Comparison of ENCODE assay signal across 12 mouse cellular contexts in the genomic region with DNA sequence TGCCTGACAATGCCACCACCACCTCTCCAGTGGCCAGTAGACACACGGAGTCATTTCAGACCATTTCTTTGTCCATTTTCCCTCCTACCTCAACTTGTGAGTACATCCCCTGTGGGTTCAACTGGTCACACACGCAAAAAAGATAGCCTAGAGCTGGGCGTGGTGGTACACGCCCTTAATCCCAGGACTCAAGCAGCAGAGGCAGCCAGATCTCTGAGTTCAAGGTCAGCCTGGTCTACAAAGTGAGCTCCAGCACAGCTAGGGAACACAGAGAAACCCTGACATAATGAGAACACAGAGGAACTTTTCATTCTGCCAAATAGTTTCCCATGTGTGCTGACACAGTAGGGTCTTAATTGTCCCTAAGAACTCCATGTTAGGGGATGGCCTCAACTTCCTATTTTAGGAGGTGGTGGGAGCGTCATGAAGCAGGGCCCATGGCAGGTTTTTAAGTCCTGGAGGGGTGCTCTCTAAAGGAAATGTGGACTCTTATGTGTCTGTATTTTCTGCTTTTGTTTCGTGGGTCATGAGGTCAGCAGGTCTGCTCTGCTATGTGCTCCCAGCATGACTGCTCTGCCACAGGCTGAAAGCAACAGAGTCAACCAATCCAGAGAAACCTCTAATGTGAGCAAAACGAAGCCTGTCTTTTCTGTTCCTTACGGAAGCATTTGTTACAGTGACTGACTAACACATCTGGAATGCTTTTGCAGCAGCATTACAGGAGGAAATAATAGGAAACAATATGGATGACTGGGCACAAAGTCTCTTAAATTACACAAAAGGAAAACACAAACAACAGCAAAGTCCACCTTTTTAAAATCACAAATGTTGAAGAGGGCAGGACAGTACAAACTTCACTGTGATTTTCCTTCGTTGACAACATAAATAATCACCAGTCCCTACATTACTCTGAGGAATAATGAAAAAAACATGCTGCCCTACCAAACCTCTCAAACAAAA.
DNase-seq lines count a peak whose midpoint lies in the region; ATAC-seq lines count a peak whose summit lies in the region.
"Had no signal": no experiment of that assay in that cellular context is flagged by ENCODE, and none has a peak within 500 bp of the region (broad histone marks: within the 10 kb centered on the region; RNA-seq: fewer than 3 reads in every experiment).

No protein-coding gene starts in this region.

- H3K4me3 ChIP-seq in forebrain, embryonic 10.5 days, result no peak overlapping the region
- no peak overlapping the region for H3K4me3 ChIP-seq in forebrain, embryonic 12.5 days (replicated peaks)
- no peak overlapping the region for H3K4me3 ChIP-seq in embryonic facial prominence, embryonic 14.5 days (ENCODE audit: low read depth, low read length)
- no peak overlapping the region for H3K4me3 ChIP-seq in limb, embryonic 15.5 days
- no peak overlapping the region for H3K4me3 ChIP-seq in midbrain, embryonic 15.5 days

- H3K9me3 ChIP-seq in forebrain, embryonic 10.5 days, result no peaks in the 10 kb centered on the region
- H3K9me3 ChIP-seq in forebrain, embryonic 12.5 days, result no peaks in the 10 kb centered on the region
- no peaks in the 10 kb centered on the region for H3K9me3 ChIP-seq in embryonic facial prominence, embryonic 14.5 days (ENCODE audit: control insufficient read depth, low read length)
- no peaks in the 10 kb centered on the region for H3K9me3 ChIP-seq in limb, embryonic 15.5 days
- H3K9me3 ChIP-seq in midbrain, embryonic 15.5 days, result no peaks in the 10 kb centered on the region

- no peak for ATAC-seq in forebrain, embryonic 12.5 days (ENCODE audit: low FRiP score)
- ATAC-seq in embryonic facial prominence, embryonic 14.5 days (ENCODE audit: low read depth), result peak; percentile 50; the same call in 1 of the 2 replicates
- 0 out of 2 replicates have a peak, but pooled peaks have one; percentile 22 for ATAC-seq in limb, embryonic 15.5 days (ENCODE audit: insufficient number of reproducible peaks, low FRiP score, low TSS enrichment, low read depth)
- ATAC-seq in midbrain, embryonic 15.5 days (replicated peaks), result no peak
- ATAC-seq: liver, postnatal 0 days had no signal

- no peak overlapping the region for H3K9ac ChIP-seq in forebrain, embryonic 12.5 days
- no peak overlapping the region for H3K9ac ChIP-seq in embryonic facial prominence, embryonic 14.5 days (ENCODE audit: low read depth, low read length)
- no peak overlapping the region for H3K9ac ChIP-seq in limb, embryonic 15.5 days
- no peak overlapping the region for H3K9ac ChIP-seq in midbrain, embryonic 15.5 days
- H3K9ac ChIP-seq: liver, postnatal 0 days had no signal

- no peak for DNase-seq in forebrain, embryonic 10.5 days (ENCODE audit: extremely low spot score, low spot score)
- peak; percentile 56 for DNase-seq in Muller cell, postnatal 12 days (ENCODE audit: inconsistent ontology term)
- peak; percentile 57 for DNase-seq in embryonic facial prominence, embryonic 14.5 days (ENCODE audit: low spot score)
- no peak for DNase-seq in thymus, postnatal 0 days (ENCODE audit: low spot score)
- no peak for DNase-seq in cerebellum, postnatal 14 days
- DNase-seq: cerebellum, postnatal 25 days; liver, postnatal 0 days; thymus, postnatal 14 days had no signal

- H3K4me2 ChIP-seq in forebrain, embryonic 12.5 days, result no peak overlapping the region
- no peak overlapping the region for H3K4me2 ChIP-seq in embryonic facial prominence, embryonic 14.5 days (ENCODE audit: low read depth, low read length)
- no peak overlapping the region for H3K4me2 ChIP-seq in limb, embryonic 15.5 days
- H3K4me2 ChIP-seq in midbrain, embryonic 15.5 days, result no peak overlapping the region
- H3K4me2 ChIP-seq: heart, embryonic 11.5 days had no signal

- WGBS in forebrain, embryonic 10.5 days, result 51% methylated on average over 9 of the region's 9 CpGs
- 52% methylated on average over 9 of the region's 9 CpGs for WGBS in forebrain, embryonic 12.5 days
- 47% methylated on average over 9 of the region's 9 CpGs for WGBS in embryonic facial prominence, embryonic 14.5 days
- WGBS in limb, embryonic 15.5 days, result 48% methylated on average over 9 of the region's 9 CpGs
- WGBS in midbrain, embryonic 15.5 days, result 57% methylated on average over 9 of the region's 9 CpGs

- H3K36me3 ChIP-seq in forebrain, embryonic 10.5 days (replicated peaks), result peaks cover 18% of the 10 kb centered on the region
- H3K36me3 ChIP-seq in forebrain, embryonic 12.5 days (replicated peaks), result peaks cover 7% of the 10 kb centered on the region; the same call in 1 of the 2 replicates
- H3K36me3 ChIP-seq in embryonic facial prominence, embryonic 14.5 days (ENCODE audit: control insufficient read depth, insufficient read depth, low read length), result 0 out of 2 replicates have a peak, but pooled peaks cover 7% of the 10 kb centered on the region
- peaks cover 8% of the 10 kb centered on the region; the same call in 1 of the 2 replicates for H3K36me3 ChIP-seq in limb, embryonic 15.5 days
- H3K36me3 ChIP-seq in midbrain, embryonic 15.5 days (replicated peaks), result no peaks in the 10 kb centered on the region

- H3K4me1 ChIP-seq in forebrain, embryonic 10.5 days, result peaks cover 31% of the 10 kb centered on the region
- peaks cover 8% of the 10 kb centered on the region; the same call in 1 of the 2 replicates for H3K4me1 ChIP-seq in forebrain, embryonic 12.5 days
- peaks cover 9% of the 10 kb centered on the region for H3K4me1 ChIP-seq in embryonic facial prominence, embryonic 14.5 days (ENCODE audit: control insufficient read depth, insufficient read depth, low read length)
- H3K4me1 ChIP-seq in limb, embryonic 15.5 days, result 0 out of 2 replicates have a peak, but pooled peaks cover 7% of the 10 kb centered on the region
- H3K4me1 ChIP-seq in midbrain, embryonic 15.5 days, result 0 out of 2 replicates have a peak, but pooled peaks cover 3% of the 10 kb centered on the region

- no peaks in the 10 kb centered on the region for H3K27me3 ChIP-seq in forebrain, embryonic 10.5 days (ENCODE audit: poor library complexity, severe bottlenecking)
- H3K27me3 ChIP-seq in forebrain, embryonic 12.5 days, result no peaks in the 10 kb centered on the region
- H3K27me3 ChIP-seq in embryonic facial prominence, embryonic 14.5 days (replicated peaks; ENCODE audit: control insufficient read depth, insufficient read depth, low read length), result no peaks in the 10 kb centered on the region
- H3K27me3 ChIP-seq in limb, embryonic 15.5 days, result no peaks in the 10 kb centered on the region
- no peaks in the 10 kb centered on the region for H3K27me3 ChIP-seq in midbrain, embryonic 15.5 days (replicated peaks)

- 0 out of 2 replicates have a peak overlapping the region, but pooled peaks have one; percentile 8 for H3K27ac ChIP-seq in forebrain, embryonic 10.5 days
- no peak overlapping the region for H3K27ac ChIP-seq in forebrain, embryonic 12.5 days
- peak overlapping the region; percentile 48; the same call in 1 of the 2 replicates for H3K27ac ChIP-seq in embryonic facial prominence, embryonic 14.5 days (replicated peaks; ENCODE audit: low read depth, low read length)
- H3K27ac ChIP-seq in limb, embryonic 15.5 days, result no peak overlapping the region
- no peak overlapping the region for H3K27ac ChIP-seq in midbrain, embryonic 15.5 days

Comparison
In these comparisons a context has a peak if more than half of its experiments do, and no peak if none do; other contexts are left out.
1. H3K27ac ChIP-seq: peak in forebrain, embryonic 10.5 days (single experiment) and embryonic facial prominence, embryonic 14.5 days (single experiment); none in forebrain, embryonic 12.5 days (single experiment), limb, embryonic 15.5 days (single experiment) and midbrain, embryonic 15.5 days (single experiment).
2. DNase-seq: peak in Muller cell, postnatal 12 days (single experiment) and embryonic facial prominence, embryonic 14.5 days (single experiment); none in forebrain, embryonic 10.5 days (single experiment), thymus, postnatal 0 days (single experiment) and cerebellum, postnatal 14 days (0 of 2).
3. ATAC-seq: peak in embryonic facial prominence, embryonic 14.5 days (single experiment) and limb, embryonic 15.5 days (single experiment); none in forebrain, embryonic 12.5 days (single experiment) and midbrain, embryonic 15.5 days (single experiment).